Mouse (Mus musculus) liver, embryonic 15.5 days (tissue): ENCODE measurements around the gene Agbl1. TPM values are rescaled to one million over a fixed set of nuclear protein-coding genes. Genes with fewer than 3 reads are reported as not detected.

ENCODE experiments used
- ATAC-seq: fragments of 200-750 bp; cut with Nextera tagmentation; 2 replicates; pipeline ENCODE4 v1.8.0; 2017; ENCODE audit warnings: moderate number of reproducible peaks, mild to moderate bottlenecking, moderate library complexity; ENCODE audit not compliant: insufficient read depth
- H3K27ac ChIP-seq: fragments of 300-500 bp; sonication (generic); replicated peaks from 2 replicates; pipeline ENCODE4 v1.5.1; 2015; ENCODE audit warnings: mild to moderate bottlenecking, inconsistent platforms
- H3K27me3 ChIP-seq: fragments of 300-500 bp; sonication (generic); 2 replicates; pipeline ENCODE4 v1.6.1; 2015; ENCODE audit warnings: mild to moderate bottlenecking, inconsistent platforms
- H3K36me3 ChIP-seq: fragments of 300-500 bp; sonication (generic); replicated peaks from 2 replicates; pipeline ENCODE4 v1.6.1; 2015; ENCODE audit warnings: moderate library complexity, mild to moderate bottlenecking, inconsistent platforms
- H3K4me1 ChIP-seq: fragments of 300-500 bp; sonication (generic); replicated peaks from 2 replicates; pipeline ENCODE4 v1.6.1; 2015; ENCODE audit warnings: inconsistent platforms
- H3K4me2 ChIP-seq: fragments of 300-500 bp; sonication (generic); 2 replicates; pipeline ENCODE4 v1.6.1; 2015; ENCODE audit warnings: moderate library complexity, mild to moderate bottlenecking, inconsistent platforms
- H3K4me3 ChIP-seq: fragments of 300-500 bp; sonication (generic); replicated peaks from 2 replicates; pipeline ENCODE4 v1.5.1; 2015; ENCODE audit warnings: mild to moderate bottlenecking, inconsistent platforms
- H3K9ac ChIP-seq: fragments of 300-500 bp; sonication (generic); 2 replicates; pipeline ENCODE4 v1.6.1; 2015; ENCODE audit warnings: moderate library complexity, mild to moderate bottlenecking, inconsistent platforms
- H3K9me3 ChIP-seq: fragments of 300-500 bp; sonication (generic); replicated peaks from 2 replicates; pipeline ENCODE4 v1.6.1; 2016; ENCODE audit warnings: inconsistent platforms
- WGBS: fragments of 180-500 bp; shearing (Covaris S2); methylation state at CpG from one replicate; pipeline ENCODE4 v1.1.7; 2015; ENCODE audit warnings: mixed read lengths; ENCODE audit not compliant: insufficient replicate concordance; 5-methylcytosine and 5-hydroxymethylcytosine counted together
- polyA plus RNA-seq: library from polyadenylated mRNA; unstranded; fragments of >200 nt; fragmentation: Nextera tagmentation; extraction: Ambion mirVana; gene quantifications from 2 replicates; pipeline ENCODE4 v1.2.1, GENCODE M21; 2015

Agbl1 gene
- polyA plus RNA-seq, 1 experiment from 2014 or later: 0.03 TPM

DNA sequence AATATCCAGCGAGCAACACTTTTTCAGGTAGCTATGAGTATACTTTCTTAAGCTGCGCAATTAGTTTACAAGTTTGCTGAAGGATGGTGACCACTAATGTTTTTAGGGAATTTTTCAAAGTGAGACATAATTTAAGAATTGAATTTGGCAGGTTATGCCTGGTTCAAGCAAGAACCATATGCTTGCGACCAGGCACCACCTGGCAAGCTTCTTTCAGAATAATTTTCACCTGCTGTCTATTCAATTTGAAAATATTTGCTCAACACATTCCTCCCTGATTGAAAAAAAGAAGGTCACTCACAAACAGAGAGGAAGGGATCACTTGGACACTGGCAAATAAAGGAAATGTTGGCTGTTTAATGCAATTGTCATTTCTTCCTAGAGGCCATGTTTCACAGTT, 779.9 kb downstream of the Agbl1 start:
- 63% methylated on average over 3 of the region's 3 CpGs for WGBS
- H3K9ac ChIP-seq: no peak overlapping the region
- H3K27ac ChIP-seq: no peak overlapping the region
- no peak overlapping the region for H3K4me3 ChIP-seq
- H3K27me3 ChIP-seq: no peaks in the 10 kb centered on the region
- no peaks in the 10 kb centered on the region for H3K4me1 ChIP-seq
- H3K9me3 ChIP-seq: no peaks in the 10 kb centered on the region
- ATAC-seq: no peak
- no peaks in the 10 kb centered on the region for H3K36me3 ChIP-seq
- H3K4me2 ChIP-seq: no peak overlapping the region

DNA sequence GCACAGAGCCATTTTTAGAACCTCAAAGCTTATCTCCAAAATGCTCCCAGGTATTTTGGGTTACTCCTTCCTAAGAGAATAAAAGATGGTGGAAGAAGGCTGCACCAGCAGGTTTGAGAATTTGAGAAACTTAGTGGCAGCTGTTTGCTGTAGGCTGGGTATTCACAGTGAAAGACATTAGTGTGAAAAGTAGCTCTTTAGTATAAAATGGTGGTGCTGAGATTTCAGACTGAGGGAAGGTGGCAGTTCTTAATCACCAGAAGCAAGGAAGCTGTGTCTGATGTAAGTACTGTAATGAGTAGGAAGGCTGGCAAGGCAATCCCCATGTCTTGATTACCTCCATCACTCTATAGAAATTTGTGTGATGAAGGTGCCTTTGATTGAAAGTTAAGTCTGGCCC, 799.3 kb downstream of the Agbl1 start:
- Histone ChIP-seq H3K4me2 (no peak overlapping the region), H3K36me3 (no peaks in the 10 kb centered on the region), H3K4me1 (no peaks in the 10 kb centered on the region), H3K4me3 (no peak overlapping the region), H3K27ac (no peak overlapping the region), H3K9ac (no peak overlapping the region), H3K27me3 (no peaks in the 10 kb centered on the region), H3K9me3 (no peaks in the 10 kb centered on the region)
- ATAC-seq: no peak

DNA sequence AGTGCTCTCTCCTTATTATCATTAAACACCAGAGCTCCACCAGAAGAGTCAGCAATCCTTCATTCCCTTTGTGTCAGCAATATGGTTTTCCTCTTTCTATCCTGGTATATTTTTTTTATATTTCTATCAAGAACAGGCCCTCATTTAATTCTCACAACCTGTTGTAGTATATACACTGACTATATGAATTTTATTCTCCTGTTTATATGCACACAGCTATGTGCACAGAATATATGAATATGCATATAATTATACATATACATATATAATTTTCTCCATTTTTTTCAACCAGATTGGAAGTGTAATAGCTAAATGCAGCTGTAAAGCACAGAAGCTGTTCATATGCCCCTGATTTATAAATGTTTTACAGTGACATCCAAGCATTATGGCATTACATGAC, 846.3 kb downstream of the Agbl1 start:
- Histone ChIP-seq H3K9me3 (no peaks in the 10 kb centered on the region), H3K4me1 (no peaks in the 10 kb centered on the region), H3K4me3 (no peak overlapping the region), H3K4me2 (no peak overlapping the region), H3K36me3 (no peaks in the 10 kb centered on the region), H3K27me3 (no peaks in the 10 kb centered on the region), H3K9ac (no peak overlapping the region), H3K27ac (no peak overlapping the region)
- ATAC-seq: no peak

DNA sequence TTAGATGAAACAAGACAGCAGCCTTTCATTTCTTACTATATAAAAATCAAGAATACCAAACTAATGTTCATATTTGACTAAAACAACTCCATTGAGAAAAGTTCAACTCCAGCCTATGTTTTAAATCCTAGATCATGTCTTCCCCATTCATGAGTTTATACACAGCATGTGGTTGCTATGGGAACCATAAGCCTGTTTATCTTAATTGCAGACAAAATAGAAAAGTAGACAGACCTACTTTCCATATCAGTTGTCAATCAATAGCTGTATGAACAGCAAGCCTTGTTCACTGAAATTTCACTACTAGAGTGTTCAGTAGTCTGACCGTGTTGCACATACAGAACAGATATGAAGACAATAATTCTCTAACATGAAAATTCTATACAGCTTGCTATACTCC, 857.6 kb downstream of the Agbl1 start:
- no peak overlapping the region for H3K9ac ChIP-seq
- H3K9me3 ChIP-seq: no peaks in the 10 kb centered on the region
- WGBS: 70% methylated on average over 1 of the region's 1 CpGs
- no peak overlapping the region for H3K27ac ChIP-seq
- H3K4me2 ChIP-seq: no peak overlapping the region
- ATAC-seq: no peak
- H3K36me3 ChIP-seq: no peaks in the 10 kb centered on the region
- H3K4me1 ChIP-seq: no peaks in the 10 kb centered on the region
- H3K27me3 ChIP-seq: no peaks in the 10 kb centered on the region
- H3K4me3 ChIP-seq: no peak overlapping the region

DNA sequence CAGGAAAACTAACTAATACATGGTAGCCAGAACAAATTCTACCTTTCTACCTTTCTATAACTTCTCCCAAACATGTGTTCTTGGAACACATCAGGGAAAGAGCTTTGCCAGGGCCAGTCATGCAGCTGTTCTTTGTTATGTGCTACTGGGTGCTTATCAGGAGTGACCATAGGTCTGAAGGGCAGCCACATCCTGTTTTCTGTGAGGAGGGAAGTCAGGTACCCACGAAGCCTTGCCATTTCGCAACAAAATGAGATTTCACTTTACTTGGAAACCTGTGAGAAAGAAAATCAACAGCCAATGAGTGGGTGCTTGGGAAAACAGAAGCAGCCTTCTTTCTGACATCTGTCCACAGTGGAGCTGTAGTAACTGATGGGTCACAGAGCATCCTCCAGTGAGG, 865.5 kb downstream of the Agbl1 start:
- no peaks in the 10 kb centered on the region for H3K36me3 ChIP-seq
- no peak overlapping the region for H3K4me2 ChIP-seq
- no peaks in the 10 kb centered on the region for H3K4me1 ChIP-seq
- no peaks in the 10 kb centered on the region for H3K27me3 ChIP-seq
- H3K9me3 ChIP-seq: no peaks in the 10 kb centered on the region
- H3K4me3 ChIP-seq: no peak overlapping the region
- H3K9ac ChIP-seq: no peak overlapping the region
- H3K27ac ChIP-seq: no peak overlapping the region
- no peak for ATAC-seq
- 2% methylated on average over 2 of the region's 2 CpGs for WGBS

DNA sequence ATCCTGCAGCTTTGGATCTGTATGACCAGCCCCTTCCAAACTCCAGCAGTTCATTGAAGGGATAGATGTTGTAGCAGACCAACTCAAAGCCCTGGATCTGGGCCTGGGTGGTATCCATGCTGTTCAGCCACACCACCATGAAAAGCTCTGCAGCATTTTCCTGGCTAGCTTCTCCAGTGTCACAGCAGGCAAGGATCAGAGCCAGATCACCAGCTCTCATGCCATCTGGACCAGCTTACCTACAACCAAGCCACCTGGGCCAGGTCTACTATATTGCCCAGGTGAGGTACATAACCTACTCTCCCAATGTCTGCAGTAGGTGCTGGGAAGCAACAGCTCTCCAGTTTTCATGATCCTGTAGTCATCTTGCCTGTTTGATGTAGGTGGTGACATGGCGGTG, 884.3 kb downstream of the Agbl1 start:
- WGBS: 86% methylated on average over 1 of the region's 1 CpGs
- ATAC-seq: no peak
- no peak overlapping the region for H3K27ac ChIP-seq
- H3K9ac ChIP-seq: no peak overlapping the region
- H3K4me1 ChIP-seq: no peaks in the 10 kb centered on the region
- H3K36me3 ChIP-seq: no peaks in the 10 kb centered on the region
- no peak overlapping the region for H3K4me2 ChIP-seq
- no peaks in the 10 kb centered on the region for H3K27me3 ChIP-seq
- no peak overlapping the region for H3K4me3 ChIP-seq
- no peaks in the 10 kb centered on the region for H3K9me3 ChIP-seq

DNA sequence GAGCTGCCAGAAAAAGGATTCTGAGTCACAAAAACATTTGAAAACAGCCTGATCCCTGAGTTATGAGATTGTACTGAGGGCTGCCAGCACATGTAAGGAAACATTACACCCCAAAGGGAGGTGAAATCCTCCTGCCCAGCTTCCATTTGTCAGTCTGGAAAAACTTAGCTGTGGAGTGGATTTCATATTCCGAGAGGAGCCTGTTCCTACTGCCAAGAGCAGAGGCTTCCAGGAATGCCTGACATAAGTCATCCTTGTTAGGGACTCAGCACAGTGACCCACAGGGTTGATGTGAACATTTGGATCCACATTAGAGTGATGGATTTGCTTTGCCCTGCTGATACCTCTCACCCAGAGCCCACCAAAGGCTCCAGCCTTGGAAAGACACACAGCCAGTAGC, 899.4 kb downstream of the Agbl1 start:
- H3K4me3 ChIP-seq: no peak overlapping the region
- H3K4me1 ChIP-seq: no peaks in the 10 kb centered on the region
- H3K4me2 ChIP-seq: no peak overlapping the region
- H3K9me3 ChIP-seq: no peaks in the 10 kb centered on the region
- ATAC-seq: no peak
- H3K27ac ChIP-seq: no peak overlapping the region
- no peaks in the 10 kb centered on the region for H3K36me3 ChIP-seq
- H3K27me3 ChIP-seq: no peaks in the 10 kb centered on the region
- 34% methylated on average over 1 of the region's 1 CpGs for WGBS
- no peak overlapping the region for H3K9ac ChIP-seq

DNA sequence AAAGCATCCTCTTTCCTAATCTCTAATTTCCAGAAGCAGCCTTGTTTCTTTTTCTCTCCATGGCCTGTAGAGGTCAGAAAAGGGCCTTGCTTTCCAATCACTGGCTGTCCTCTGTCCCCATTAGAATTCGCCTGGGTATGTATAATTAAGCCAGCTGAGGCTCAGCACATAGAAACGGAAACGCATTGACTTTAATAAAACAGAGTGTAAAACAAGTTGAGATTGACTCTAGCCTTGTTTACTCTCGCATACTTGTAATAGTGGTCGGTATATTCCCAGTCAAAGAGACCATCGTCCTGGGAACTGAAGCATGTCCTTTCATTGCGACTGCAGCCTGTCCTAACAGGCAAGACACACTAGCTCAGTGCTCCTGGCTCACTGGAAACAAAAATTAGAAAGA, 902.3 kb downstream of the Agbl1 start:
- no peaks in the 10 kb centered on the region for H3K27me3 ChIP-seq
- WGBS: 41% methylated on average over 7 of the region's 7 CpGs
- H3K36me3 ChIP-seq: no peaks in the 10 kb centered on the region
- H3K27ac ChIP-seq: no peak overlapping the region
- no peaks in the 10 kb centered on the region for H3K9me3 ChIP-seq
- no peak overlapping the region for H3K9ac ChIP-seq
- H3K4me1 ChIP-seq: no peaks in the 10 kb centered on the region
- no peak overlapping the region for H3K4me3 ChIP-seq
- no peak for ATAC-seq
- no peak overlapping the region for H3K4me2 ChIP-seq

DNA sequence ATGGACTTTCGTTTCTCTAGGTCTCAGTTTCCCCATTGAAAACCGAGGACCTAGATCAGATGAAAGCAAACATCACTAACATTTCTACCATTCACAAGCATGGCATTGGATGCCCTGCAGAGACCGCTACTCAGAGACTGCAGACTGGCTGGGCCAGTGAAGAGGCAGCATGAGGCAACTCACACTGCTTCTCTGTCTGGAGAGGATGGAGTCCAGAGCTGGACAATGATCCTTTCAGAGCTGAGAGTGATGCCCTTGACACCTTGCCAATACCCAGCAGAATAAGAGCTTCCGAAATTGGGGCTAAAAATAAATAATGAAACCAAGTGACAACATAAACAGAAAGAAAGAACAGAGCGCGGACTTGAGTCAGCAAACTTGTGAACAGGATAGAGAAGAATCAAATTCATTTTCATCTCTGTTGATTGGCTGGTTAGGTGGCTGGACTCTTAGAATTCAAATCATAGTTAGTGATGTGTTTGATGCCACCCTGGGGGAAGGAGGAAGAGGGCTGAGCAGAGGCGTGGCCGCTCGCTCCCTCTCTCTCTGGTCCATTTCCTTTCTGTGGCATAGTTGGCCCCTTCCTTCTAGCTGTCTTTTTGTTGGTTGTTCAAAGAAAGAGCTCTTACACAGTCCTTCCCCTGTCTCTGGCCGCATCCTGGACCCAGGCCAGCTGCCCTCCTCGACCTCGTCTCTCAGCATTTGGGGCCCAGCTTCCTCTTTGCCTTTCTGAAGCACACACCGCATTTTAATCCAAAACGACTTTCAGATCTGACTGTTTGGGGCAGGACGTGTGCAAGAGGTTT, 903.1 kb downstream of the Agbl1 start:
- WGBS: 31% methylated on average over 15 of the region's 15 CpGs
- Histone ChIP-seq H3K36me3 (no peaks in the 10 kb centered on the region), H3K9ac (no peak overlapping the region), H3K9me3 (no peaks in the 10 kb centered on the region), H3K4me2 (no peak overlapping the region), H3K27me3 (no peaks in the 10 kb centered on the region), H3K27ac (no peak overlapping the region), H3K4me3 (no peak overlapping the region), H3K4me1 (no peaks in the 10 kb centered on the region)
- 0 out of 2 replicates have a peak, but pooled peaks have one; percentile 12 for ATAC-seq

DNA sequence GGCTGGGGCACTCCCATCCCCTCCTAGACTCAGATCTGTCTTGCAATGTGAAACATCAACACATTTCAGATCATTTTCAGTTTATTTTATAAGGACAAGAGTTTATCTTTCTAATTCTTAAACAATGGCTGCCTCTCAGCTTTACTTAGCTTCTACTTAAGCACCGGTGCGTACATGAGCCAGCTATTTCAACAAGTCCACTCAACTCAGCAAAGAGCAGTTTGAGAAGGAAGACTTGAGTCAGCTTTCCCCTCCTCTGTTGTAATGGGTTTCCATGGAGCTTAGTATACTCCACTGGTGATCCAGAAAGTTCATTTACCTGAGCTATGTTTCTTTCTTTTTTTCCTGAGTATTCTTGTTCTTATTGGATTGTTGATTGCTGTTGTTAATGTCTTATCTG, 905.2 kb downstream of the Agbl1 start:
- 71% methylated on average over 2 of the region's 2 CpGs for WGBS
- ATAC-seq: no peak

DNA sequence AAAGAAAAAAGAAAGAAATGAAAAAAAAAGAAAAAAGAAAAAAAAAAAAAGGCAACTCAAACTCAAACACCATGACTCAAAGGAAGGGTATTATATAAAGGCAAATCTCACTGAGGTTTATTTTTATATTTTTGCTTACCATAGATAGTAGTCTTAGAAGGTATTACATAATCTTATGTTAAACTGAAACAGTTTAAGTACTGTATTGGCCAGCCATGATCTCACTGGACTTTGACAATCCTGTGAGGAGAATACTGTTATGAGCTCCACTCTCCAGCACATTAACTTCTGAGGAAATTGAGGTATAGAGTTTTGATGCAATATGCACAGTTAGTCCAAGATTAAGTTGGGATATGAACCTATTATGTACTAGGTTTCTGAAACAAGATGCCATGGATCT, 909.0 kb downstream of the Agbl1 start:
- Histone ChIP-seq H3K9ac (no peak overlapping the region), H3K4me1 (no peaks in the 10 kb centered on the region), H3K9me3 (no peaks in the 10 kb centered on the region), H3K4me2 (no peak overlapping the region), H3K27me3 (no peaks in the 10 kb centered on the region), H3K36me3 (no peaks in the 10 kb centered on the region), H3K27ac (no peak overlapping the region), H3K4me3 (no peak overlapping the region)
- no peak for ATAC-seq

More for the DNA sequence above, 905.2 kb downstream of the Agbl1 start:
- no peaks in the 10 kb centered on the region for H3K9me3 ChIP-seq
- H3K27ac ChIP-seq: no peak overlapping the region
- H3K36me3 ChIP-seq: no peaks in the 10 kb centered on the region
- no peak overlapping the region for H3K4me2 ChIP-seq
- no peaks in the 10 kb centered on the region for H3K27me3 ChIP-seq
- H3K4me3 ChIP-seq: no peak overlapping the region
- no peak overlapping the region for H3K9ac ChIP-seq
- H3K4me1 ChIP-seq: no peaks in the 10 kb centered on the region

DNA sequence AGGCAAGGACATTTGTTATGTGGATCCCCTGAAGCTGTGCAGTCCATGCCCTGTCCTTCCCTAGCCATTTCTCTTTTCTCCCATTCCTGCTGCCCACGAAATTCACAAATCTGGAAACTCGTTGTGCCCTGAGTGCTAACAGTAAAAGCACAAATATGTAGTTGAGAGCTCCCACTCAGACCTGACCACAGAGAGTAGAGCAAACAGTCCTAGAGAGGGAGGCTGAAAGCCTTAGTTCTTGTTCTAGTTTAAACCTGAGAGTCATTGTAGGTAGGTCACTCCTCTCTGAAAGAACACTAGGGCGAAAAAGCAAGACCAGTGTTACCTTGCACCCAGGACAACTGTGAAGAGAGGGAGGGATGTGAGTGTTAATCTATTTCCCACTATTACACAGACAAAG, 917.8 kb downstream of the Agbl1 start:
- no peak overlapping the region for H3K27ac ChIP-seq
- no peaks in the 10 kb centered on the region for H3K9me3 ChIP-seq
- H3K4me2 ChIP-seq: no peak overlapping the region
- 39% methylated on average over 3 of the region's 3 CpGs for WGBS
- no peak overlapping the region for H3K4me3 ChIP-seq
- no peaks in the 10 kb centered on the region for H3K36me3 ChIP-seq
- H3K27me3 ChIP-seq: no peaks in the 10 kb centered on the region
- H3K9ac ChIP-seq: no peak overlapping the region
- no peaks in the 10 kb centered on the region for H3K4me1 ChIP-seq
- ATAC-seq: no peak
